Mouse (Mus musculus) myocyte (in vitro differentiated cells): ENCODE data around the gene Hoxd1. TPM values are rescaled to one million over a fixed set of nuclear protein-coding genes. Genes with fewer than 3 reads are reported as not detected.
A peak's percentile ranks its signal among the peaks of the same experiment; 100 is the strongest.

Experiments
- H3K27me3 ChIP-seq: one replicate; pipeline ENCODE4 v1.6.1; 2011; ENCODE audit not compliant: control insufficient read depth, insufficient read depth, insufficient read length
- H3K36me3 ChIP-seq: one replicate; pipeline ENCODE4 v1.6.1; 2011; ENCODE audit not compliant: control insufficient read depth, insufficient read depth
- H3K4me2 ChIP-seq: one replicate; pipeline ENCODE4 v1.6.1; 2011; ENCODE audit warnings: low read depth, control low read depth
- H3K4me3 ChIP-seq: one replicate; pipeline ENCODE4 v1.5.1; 2011; ENCODE audit warnings: mild to moderate bottlenecking, control low read depth, moderate library complexity
- H3K79me2 ChIP-seq: one replicate; pipeline ENCODE4 v1.6.1; 2011; ENCODE audit not compliant: control insufficient read depth, insufficient read depth
- H3ac ChIP-seq: one replicate; pipeline ENCODE4 v1.6.1; 2011; ENCODE audit not compliant: control insufficient read depth, insufficient read length
- CEBPB ChIP-seq: IDR thresholded peaks from 2 replicates; pipeline ENCODE4 v1.6.1; 2011; ENCODE audit warnings: mild to moderate bottlenecking, moderate library complexity; ENCODE audit not compliant: poor library complexity, insufficient read depth, severe bottlenecking
- E2F4 ChIP-seq: IDR thresholded peaks from one replicate; pipeline ENCODE4 v1.6.1; 2011; ENCODE audit warnings: mild to moderate bottlenecking, control low read depth, moderate library complexity; ENCODE audit not compliant: insufficient read depth
- MAX ChIP-seq: IDR thresholded peaks from one replicate; pipeline ENCODE4 v1.6.1; 2011; ENCODE audit warnings: low read depth, mild to moderate bottlenecking, control low read depth
- MYOD1 ChIP-seq, 3 experiments: IDR thresholded peaks; one replicate each; pipeline ENCODE4 v1.6.1; 2011; ENCODE audit warnings: control low read depth in 2 of 3, low read depth in 2 of 3, mild to moderate bottlenecking in 2 of 3, moderate library complexity in 1 of 3; ENCODE audit not compliant: insufficient read length in 2 of 3, control insufficient read depth in 1 of 3
- MYOG ChIP-seq, 3 experiments: IDR thresholded peaks; one replicate each; pipeline ENCODE4 v1.6.1; 2011; ENCODE audit warnings: control low read depth in 2 of 3, low read depth in 2 of 3, mild to moderate bottlenecking in 2 of 3; ENCODE audit not compliant: insufficient read length in 2 of 3, control insufficient read depth in 1 of 3, insufficient read depth in 1 of 3
- POLR2A ChIP-seq: IDR thresholded peaks from one replicate; pipeline ENCODE4 v1.6.1; 2011; ENCODE audit warnings: low read depth, mild to moderate bottlenecking, control low read depth, moderate library complexity; ENCODE audit not compliant: insufficient read length
- POLR2AphosphoS2 ChIP-seq: IDR thresholded peaks from one replicate; pipeline ENCODE4 v1.6.1; 2011; ENCODE audit warnings: low read depth, control low read depth; ENCODE audit not compliant: insufficient read length
- REST ChIP-seq: IDR thresholded peaks from one replicate; pipeline ENCODE4 v1.6.1; 2011; ENCODE audit warnings: mild to moderate bottlenecking, control low read depth, moderate library complexity; ENCODE audit not compliant: insufficient read depth, insufficient read length
- SRF ChIP-seq: IDR thresholded peaks from one replicate; pipeline ENCODE4 v1.6.1; 2011; ENCODE audit warnings: low read depth; ENCODE audit not compliant: control insufficient read depth, insufficient read length
- TCF12 ChIP-seq: IDR thresholded peaks from one replicate; pipeline ENCODE4 v1.6.1; 2011; ENCODE audit warnings: mild to moderate bottlenecking, control low read depth; ENCODE audit not compliant: poor library complexity, insufficient read depth, severe bottlenecking
- TCF3 ChIP-seq: IDR thresholded peaks from one replicate; pipeline ENCODE4 v1.6.1; 2011; ENCODE audit warnings: low read depth, control low read depth; ENCODE audit not compliant: insufficient read length
- USF1 ChIP-seq: IDR thresholded peaks from one replicate; pipeline ENCODE4 v1.6.1; 2011; ENCODE audit warnings: low read depth, mild to moderate bottlenecking, control low read depth, moderate library complexity
- polyA plus RNA-seq: library from polyadenylated mRNA; unstranded; fragments of >200 nt; fragmentation: generic; extraction: Trizol; gene quantifications from one replicate; pipeline ENCODE4 v1.2.1, GENCODE M21; 2012; ENCODE audit warnings: missing spikeins

Gene Hoxd1
- not detected for polyA plus RNA-seq

GRCm38 (mm10) chr2:74762522-74763244, at the start of gene Hoxd1:
TSS of gene Hoxd1 (plus strand) at chr2:74762980.
- Histone ChIP-seq H3K36me3 (no peaks in the 10 kb centered on the region), H3K4me2 (no peak within 1 kb of the TSS), H3K27me3 (peaks cover 10% of the 10 kb centered on the region), H3K79me2 (no peaks in the 10 kb centered on the region), H3K4me3 (no peak within 1 kb of the TSS), H3ac (no peak within 1 kb of the TSS)
- no peak for TF ChIP-seq E2F4
- TF ChIP-seq TCF3: no peak
- no peak for TF ChIP-seq POLR2A
- no peak for TF ChIP-seq MYOD1 (IDR thresholded peaks at IDR 0.05; ENCODE audit: control insufficient read depth in 1 of 3, insufficient read length in 2 of 3, low read depth in 2 of 3)

GRCm38 (mm10) chr2:74713239-74714150, 49.3 kb upstream of the Hoxd1 start:
- Histone ChIP-seq H3K4me3 (no peak overlapping the region), H3K4me2 (no peak overlapping the region), H3K79me2 (no peaks in the 10 kb centered on the region), H3ac (no peak overlapping the region), H3K36me3 (no peaks in the 10 kb centered on the region), H3K27me3 (peaks cover 39% of the 10 kb centered on the region)
- TF ChIP-seq MYOD1 (IDR thresholded peaks at IDR 0.05; ENCODE audit: control insufficient read depth in 1 of 3, insufficient read length in 2 of 3, low read depth in 2 of 3) (no peak), POLR2A (no peak), TCF12 (no peak), MAX (no peak), TCF3 (no peak), USF1 (no peak), MYOG (IDR thresholded peaks at IDR 0.05; ENCODE audit: control insufficient read depth in 1 of 3, insufficient read depth in 1 of 3, insufficient read length in 2 of 3, low read depth in 2 of 3) (no peak), SRF (no peak), REST (no peak), E2F4 (no peak), POLR2AphosphoS2 (no peak), CEBPB (no peak)

- Histone ChIP-seq H3K79me2 (no peaks in the 10 kb centered on the region), H3K36me3 (no peaks in the 10 kb centered on the region), H3K27me3 (peaks cover 39% of the 10 kb centered on the region), H3K4me2 (no peak overlapping the region), H3ac (no peak overlapping the region), H3K4me3 (no peak overlapping the region)
- TF ChIP-seq USF1: no peak
- TF ChIP-seq E2F4: no peak
- no peak for TF ChIP-seq MYOG (IDR thresholded peaks at IDR 0.05; ENCODE audit: control insufficient read depth in 1 of 3, insufficient read depth in 1 of 3, insufficient read length in 2 of 3, low read depth in 2 of 3)
- no peak for TF ChIP-seq TCF3
- TF ChIP-seq SRF: no peak
- TF ChIP-seq POLR2AphosphoS2: no peak
Measured at GRCm38 (mm10) chr2:74714156-74714789, 48.5 kb upstream of the Hoxd1 start.

GRCm38 (mm10) chr2:74714881-74715280, 47.9 kb upstream of the Hoxd1 start:
- TF ChIP-seq POLR2A (no peak), MAX (no peak), TCF12 (no peak)
- Histone ChIP-seq H3K4me2 (peak overlapping the region; percentile 48), H3K79me2 (no peaks in the 10 kb centered on the region), H3K36me3 (no peaks in the 10 kb centered on the region), H3K4me3 (no peak overlapping the region), H3K27me3 (peaks cover 33% of the 10 kb centered on the region), H3ac (no peak overlapping the region)
